Mouse (Mus musculus) erythroblast, embryonic 14.5 days (primary cell): ENCODE results near the gene Rnf146. TPM values are rescaled to one million over a fixed set of nuclear protein-coding genes. Genes with fewer than 3 reads are reported as not detected.

Source experiments
- H3K27me3 ChIP-seq: 2 replicates; pipeline ENCODE4 v1.6.1; 2012; ENCODE audit warnings: inconsistent platforms; ENCODE audit not compliant: control insufficient read depth
- H3K36me3 ChIP-seq: 2 replicates; pipeline ENCODE4 v1.6.1; 2012; ENCODE audit warnings: mild to moderate bottlenecking, inconsistent platforms; ENCODE audit not compliant: control insufficient read depth
- H3K4me1 ChIP-seq: 2 replicates; pipeline ENCODE4 v1.6.1; 2012; ENCODE audit warnings: inconsistent platforms; ENCODE audit not compliant: control insufficient read depth
- H3K4me3 ChIP-seq: replicated peaks from 2 replicates; pipeline ENCODE3; 2012; ENCODE audit warnings: moderate library complexity, mild to moderate bottlenecking, inconsistent platforms
- H3K9me3 ChIP-seq: 2 replicates; pipeline ENCODE4 v1.6.1; 2012; ENCODE audit warnings: low read length, inconsistent platforms, mixed read lengths; ENCODE audit not compliant: control insufficient read depth
- GATA1 ChIP-seq: IDR thresholded peaks from 2 replicates; pipeline ENCODE4 v1.6.1; 2012; ENCODE audit warnings: low read length, inconsistent platforms, mixed read lengths
- TAL1 ChIP-seq: IDR thresholded peaks from 3 replicates; pipeline ENCODE4 v1.6.1; 2012; ENCODE audit warnings: low read length, inconsistent platforms, mixed read lengths
- polyA plus RNA-seq: library from polyadenylated mRNA; stranded (reverse); fragments of >175 nt; gene quantifications from 2 replicates; pipeline ENCODE4 v1.2.3, GENCODE M21; 2012

Rnf146 gene
- polyA plus RNA-seq, 1 experiment = 0.37 TPM

- no peak for TF ChIP-seq GATA1
- TF ChIP-seq TAL1 = no peak
- no peaks in the 10 kb centered on the region for H3K36me3 ChIP-seq
- H3K9me3 ChIP-seq = no peaks in the 10 kb centered on the region
- no peak overlapping the region for H3K4me3 ChIP-seq
- H3K4me1 ChIP-seq = no peaks in the 10 kb centered on the region
- H3K27me3 ChIP-seq = no peaks in the 10 kb centered on the region
Measured at GRCm38 (mm10) chr10:29302230-29302629, 60.0 kb downstream of the Rnf146 start.

Other genes starting within 250 kb of the Rnf146 start
- not detected in 2 replicates for gene Soga3, start 218.6 kb downstream of the Rnf146 start, polyA plus RNA-seq
- not detected in 2 replicates for gene Gm49353, start 163.5 kb downstream of the Rnf146 start, polyA plus RNA-seq
- gene 9330159F19Rik, start 150.8 kb downstream of the Rnf146 start, polyA plus RNA-seq = not detected in 2 replicates
- 0.13 and 0.29 TPM in 2 replicates for gene Echdc1, start 49.3 kb downstream of the Rnf146 start, polyA plus RNA-seq
- not detected in 2 replicates for gene Rspo3, start 173.4 kb upstream of the Rnf146 start, polyA plus RNA-seq